Mouse (Mus musculus) embryonic facial prominence, embryonic 11.5 days (tissue): Measurements from ENCODE around the gene Parva. TPM values are rescaled to one million over a fixed set of nuclear protein-coding genes. Genes with fewer than 3 reads are reported as not detected.

ENCODE experiments used
- ATAC-seq: fragments of 200-750 bp; cut with Nextera tagmentation; replicated peaks from 2 replicates; pipeline ENCODE4 v1.8.0; 2017; ENCODE audit warnings: low read depth; ENCODE audit not compliant: insufficient number of reproducible peaks, low FRiP score, low TSS enrichment
- DNase-seq: peaks from one replicate; pipeline ENCODE4 v3.0.0-alpha.2; 2015; ENCODE audit warnings: low spot score
- H3K27ac ChIP-seq: fragments of 300-500 bp; sonication (generic); replicated peaks from 2 replicates; pipeline ENCODE4 v1.5.1; 2014; ENCODE audit warnings: mild to moderate bottlenecking, low read depth, low read length, control low read depth
- H3K27me3 ChIP-seq: fragments of 300-500 bp; sonication (generic); 2 replicates; pipeline ENCODE4 v1.6.1; 2014; ENCODE audit warnings: mild to moderate bottlenecking, low read length, moderate library complexity, mixed read lengths; ENCODE audit not compliant: control insufficient read depth, insufficient read depth
- H3K36me3 ChIP-seq: fragments of 300-500 bp; sonication (generic); replicated peaks from 2 replicates; pipeline ENCODE4 v1.6.1; 2014; ENCODE audit warnings: low read depth, mild to moderate bottlenecking, low read length, moderate library complexity, mixed read lengths; ENCODE audit not compliant: control insufficient read depth, insufficient read depth
- H3K4me1 ChIP-seq: fragments of 300-500 bp; sonication (generic); 2 replicates; pipeline ENCODE4 v1.6.1; 2014; ENCODE audit warnings: low read length, mixed read lengths; ENCODE audit not compliant: control insufficient read depth, insufficient read depth
- H3K4me2 ChIP-seq: fragments of 300-500 bp; sonication (generic); 2 replicates; pipeline ENCODE4 v1.6.1; 2014; ENCODE audit warnings: low read depth, mild to moderate bottlenecking, control low read depth, low read length, moderate library complexity
- H3K4me3 ChIP-seq: fragments of 300-500 bp; sonication (generic); 2 replicates; pipeline ENCODE4 v1.5.1; 2014; ENCODE audit warnings: low read depth, low read length, control low read depth
- H3K9ac ChIP-seq: fragments of 300-500 bp; sonication (generic); replicated peaks from 2 replicates; pipeline ENCODE4 v1.6.1; 2014; ENCODE audit warnings: mild to moderate bottlenecking, control low read depth, low read length
- H3K9me3 ChIP-seq: fragments of 300-500 bp; sonication (generic); replicated peaks from 2 replicates; pipeline ENCODE4 v1.6.1; 2016; ENCODE audit warnings: mild to moderate bottlenecking, low read length, inconsistent platforms, mixed read lengths; ENCODE audit not compliant: control insufficient read depth
- WGBS: fragments of 180-500 bp; shearing (Covaris S2); extraction: QIAGEN DNeasy Blood & Tissue Kit; methylation state at CpG from one replicate; pipeline ENCODE4 v1.1.7; 2014; 5-methylcytosine and 5-hydroxymethylcytosine counted together
- polyA plus RNA-seq: library from polyadenylated mRNA; unstranded; fragments of >200 nt; fragmentation: Nextera tagmentation; extraction: Ambion mirVana; gene quantifications from 2 replicates; pipeline ENCODE4 v1.2.1, GENCODE M21; 2014

The Parva gene
- polyA plus RNA-seq, 1 experiment from 2014 or later = 77.2 TPM

- no peak for DNase-seq
- WGBS = 60% methylated on average over 10 of the region's 10 CpGs
- no peak overlapping the region for H3K27ac ChIP-seq
- H3K9me3 ChIP-seq = no peaks in the 10 kb centered on the region
- no peaks in the 10 kb centered on the region for H3K36me3 ChIP-seq
- no peak overlapping the region for H3K4me2 ChIP-seq
- no peak overlapping the region for H3K9ac ChIP-seq
- no peak overlapping the region for H3K4me3 ChIP-seq
- no peaks in the 10 kb centered on the region for H3K27me3 ChIP-seq
- peaks cover 6% of the 10 kb centered on the region for H3K4me1 ChIP-seq
- ATAC-seq = no peak
These were observed 72.3 kb downstream of the Parva start for GRCm38 (mm10) chr7:112499453-112500133.

- H3K9ac ChIP-seq = no peak overlapping the region
- WGBS = 23% methylated on average over 7 of the region's 7 CpGs
- H3K27me3 ChIP-seq = no peaks in the 10 kb centered on the region
- no peak overlapping the region for H3K4me3 ChIP-seq
- H3K4me1 ChIP-seq = peaks cover 6% of the 10 kb centered on the region
- H3K4me2 ChIP-seq = no peak overlapping the region
- no peak overlapping the region for H3K27ac ChIP-seq
- DNase-seq (peak; percentile 27), ATAC-seq (no peak)
- no peaks in the 10 kb centered on the region for H3K9me3 ChIP-seq
- no peaks in the 10 kb centered on the region for H3K36me3 ChIP-seq
These were observed 72.8 kb downstream of the Parva start for GRCm38 (mm10) chr7:112500134-112500490.

- ATAC-seq = no peak
These were observed 74.9 kb downstream of the Parva start for GRCm38 (mm10) chr7:112502050-112502809.

GRCm38 (mm10) chr7:112502845-112503244 is 75.5 kb downstream of the Parva start:
- H3K4me1 ChIP-seq = peaks cover 6% of the 10 kb centered on the region
- H3K9me3 ChIP-seq = no peaks in the 10 kb centered on the region
- H3K36me3 ChIP-seq = no peaks in the 10 kb centered on the region
- ATAC-seq = no peak
- H3K9ac ChIP-seq = peak overlapping the region; percentile 40; the same call in 1 of the 2 replicates
- no peaks in the 10 kb centered on the region for H3K27me3 ChIP-seq
- DNase-seq = peak; percentile 79
- no peak overlapping the region for H3K4me3 ChIP-seq
- H3K4me2 ChIP-seq = no peak overlapping the region
- 23% methylated on average over 5 of the region's 5 CpGs for WGBS
- H3K27ac ChIP-seq = peak overlapping the region; percentile 79

More at GRCm38 (mm10) chr7:112502050-112502809, 74.9 kb downstream of the Parva start:
- no peaks in the 10 kb centered on the region for H3K9me3 ChIP-seq
- no peak overlapping the region for H3K9ac ChIP-seq
- no peaks in the 10 kb centered on the region for H3K27me3 ChIP-seq
- H3K36me3 ChIP-seq = no peaks in the 10 kb centered on the region
- H3K4me2 ChIP-seq = no peak overlapping the region
- 34% methylated on average over 17 of the region's 18 CpGs for WGBS
- no peak overlapping the region for H3K4me3 ChIP-seq
- H3K27ac ChIP-seq = peak overlapping the region; percentile 22; the same call in 1 of the 2 replicates
- H3K4me1 ChIP-seq = peaks cover 6% of the 10 kb centered on the region
- DNase-seq = peak; percentile 56

- 57% methylated on average over 6 of the region's 6 CpGs for WGBS
- H3K36me3 ChIP-seq = no peaks in the 10 kb centered on the region
- H3K9ac ChIP-seq = peak overlapping the region; percentile 40; the same call in 1 of the 2 replicates
- H3K27ac ChIP-seq = peak overlapping the region; percentile 79
- H3K4me2 ChIP-seq = no peak overlapping the region
- peaks cover 6% of the 10 kb centered on the region for H3K4me1 ChIP-seq
- H3K4me3 ChIP-seq = no peak overlapping the region
- ATAC-seq (no peak), DNase-seq (no peak)
- no peaks in the 10 kb centered on the region for H3K27me3 ChIP-seq
- H3K9me3 ChIP-seq = no peaks in the 10 kb centered on the region
These were observed 76.1 kb downstream of the Parva start for GRCm38 (mm10) chr7:112503448-112503847.

GRCm38 (mm10) chr7:112503917-112504316 is 76.6 kb downstream of the Parva start:
- Histone ChIP-seq H3K4me2 (no peak overlapping the region), H3K9me3 (no peaks in the 10 kb centered on the region), H3K4me3 (no peak overlapping the region), H3K9ac (no peak overlapping the region), H3K36me3 (no peaks in the 10 kb centered on the region), H3K27me3 (no peaks in the 10 kb centered on the region), H3K27ac (no peak overlapping the region), H3K4me1 (peaks cover 6% of the 10 kb centered on the region)
- DNase-seq = no peak
- no peak for ATAC-seq
- 67% methylated on average over 3 of the region's 3 CpGs for WGBS

- no peak overlapping the region for H3K27ac ChIP-seq
- WGBS = 78% methylated on average over 8 of the region's 8 CpGs
- H3K36me3 ChIP-seq = no peaks in the 10 kb centered on the region
- no peak overlapping the region for H3K4me3 ChIP-seq
- ATAC-seq (no peak), DNase-seq (no peak)
- no peaks in the 10 kb centered on the region for H3K27me3 ChIP-seq
- H3K4me1 ChIP-seq = peaks cover 6% of the 10 kb centered on the region
- H3K9me3 ChIP-seq = no peaks in the 10 kb centered on the region
- H3K9ac ChIP-seq = no peak overlapping the region
- H3K4me2 ChIP-seq = no peak overlapping the region
These were observed 81.8 kb downstream of the Parva start for GRCm38 (mm10) chr7:112509107-112509506.
